Mouse (Mus musculus): ENCODE measurements at regions not wholly inside any gene's neighbourhood (a gene's known extent, or its start where the extent isn't known, plus 50 kb on each side); places are given as distances from the start of the nearest gene placed in this dataset.
A peak's percentile ranks its signal among the peaks of the same experiment; 100 is the strongest.
"Not testable (repeated sequence)": the region's sequence is repeated elsewhere in the genome, so short reads cannot be mapped to it uniquely, and the experiment has no call there.

DNA sequence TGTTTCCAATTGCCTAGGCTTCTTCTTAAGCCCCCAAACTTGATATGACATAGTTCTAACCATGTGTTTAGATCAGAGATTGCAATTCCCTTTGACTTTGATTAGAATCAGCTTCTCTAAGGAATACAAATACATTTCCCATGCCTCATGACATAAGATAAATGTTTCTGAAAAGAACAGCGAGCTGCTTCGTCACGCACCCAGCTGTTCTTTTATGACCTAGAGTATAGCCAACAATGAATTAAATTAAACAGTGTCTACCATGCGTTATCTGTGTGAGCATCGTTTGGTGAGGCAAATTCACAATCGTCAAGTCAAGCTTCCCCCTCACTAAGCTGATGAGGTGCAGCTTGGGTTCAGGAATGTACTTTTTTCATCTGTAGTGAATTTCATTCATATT, 261.8 kb upstream of the Dcbld2 start:
- no peak for DNase-seq

GRCm38 (mm10) chr16:58155538-58155937, 252.7 kb upstream of the Dcbld2 start:
- DNase-seq: no peak

GRCm38 (mm10) chr16:58178744-58179401, 229.4 kb upstream of the Dcbld2 start:
- DNase-seq: no peak

DNA sequence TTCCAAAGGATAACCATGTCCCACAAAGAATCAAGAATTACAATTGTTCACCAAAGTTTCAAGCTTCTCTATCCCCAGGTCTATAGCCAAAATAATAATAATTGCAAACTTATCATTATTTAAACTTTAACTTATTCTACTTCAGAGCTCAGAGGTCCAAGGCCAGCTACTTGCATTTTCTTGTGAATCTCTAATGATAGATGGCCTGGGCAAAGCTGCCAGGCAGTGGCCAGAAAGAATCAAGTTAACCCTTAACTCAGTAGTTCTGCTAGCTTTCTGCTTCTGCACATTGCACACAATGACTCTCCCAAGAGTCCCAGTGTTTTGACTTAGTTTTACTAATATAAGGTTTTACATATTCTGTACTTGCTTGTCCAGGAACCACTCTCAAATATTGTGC, 228.3 kb upstream of the Dcbld2 start:
- not testable (repeated sequence) for DNase-seq

DNA sequence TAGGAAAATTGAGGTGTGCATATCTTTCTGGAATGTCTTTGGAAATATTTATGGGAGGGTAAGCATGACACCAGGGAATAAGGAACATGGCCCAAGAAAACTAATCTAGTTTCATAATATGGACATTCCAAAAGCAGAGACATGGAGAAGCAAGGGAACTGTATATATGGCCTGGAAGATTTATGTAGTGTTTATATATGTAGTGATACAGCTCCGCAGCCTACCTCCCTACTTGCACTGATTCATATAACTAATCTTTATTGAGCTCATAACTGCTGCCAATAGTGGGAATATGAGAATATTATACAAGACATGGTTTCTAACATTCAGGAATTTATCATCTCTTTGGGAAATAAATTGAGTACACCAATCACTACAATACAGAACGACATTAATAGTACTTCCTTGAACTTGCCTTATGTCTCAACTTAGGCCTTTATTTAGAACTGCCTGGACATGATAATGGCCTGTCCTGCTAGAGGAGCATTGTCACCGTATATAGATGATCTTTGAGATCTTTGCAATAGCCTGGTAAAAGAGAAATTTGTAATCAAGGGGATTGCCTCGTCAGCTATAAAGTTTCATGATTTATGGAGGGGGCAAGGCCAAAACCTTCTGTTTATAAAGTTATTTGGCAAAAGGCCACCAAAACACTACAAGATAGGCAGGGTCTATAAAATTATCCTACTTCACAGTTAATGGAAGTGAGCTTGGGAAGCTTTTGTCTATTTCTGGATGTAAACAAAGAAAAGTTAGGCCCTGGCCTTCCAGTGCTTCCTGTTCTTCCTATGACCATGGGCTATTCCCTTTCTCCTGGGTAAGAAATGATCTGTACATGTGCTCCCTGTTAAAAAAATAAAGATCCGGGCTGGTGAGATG, 213.4 kb upstream of the Dcbld2 start:
- DNase-seq: no peak

- DNase-seq: no peak
Observed at GRCm38 (mm10) chr16:58211872-58212271, 196.4 kb upstream of the Dcbld2 start.

DNA sequence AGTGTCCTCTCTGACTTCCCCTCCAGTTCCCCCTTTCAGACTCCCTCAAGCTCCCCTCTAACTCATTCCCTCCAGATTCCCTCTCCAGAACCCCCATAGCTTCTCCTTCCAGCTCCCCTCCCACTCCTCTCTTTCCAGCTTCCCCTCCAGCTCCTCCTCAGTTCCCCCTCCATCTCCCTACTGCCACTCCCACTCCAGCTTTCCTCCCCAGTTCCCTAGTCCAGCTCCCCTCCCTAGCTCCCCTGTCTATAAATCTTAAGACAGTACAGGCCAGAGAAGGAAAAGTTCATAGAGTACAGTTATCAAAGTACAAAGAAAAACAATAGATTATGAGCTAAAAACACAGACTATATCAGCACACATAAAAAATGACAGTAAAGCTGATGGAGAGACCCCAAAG, 173.6 kb upstream of the Dcbld2 start:
- DNase-seq: no peak

- no peak for DNase-seq
Observed at GRCm38 (mm10) chr16:58236857-58237256, 171.4 kb upstream of the Dcbld2 start.

- no peak for DNase-seq
Observed at GRCm38 (mm10) chr16:58276281-58276680, 132.0 kb upstream of the Dcbld2 start.

GRCm38 (mm10) chr16:58281474-58281873, 126.8 kb upstream of the Dcbld2 start:
- peak; percentile 7 for DNase-seq

- no peak for DNase-seq
Observed at GRCm38 (mm10) chr16:58294457-58294856, 113.8 kb upstream of the Dcbld2 start.

- DNase-seq: no peak
Observed at GRCm38 (mm10) chr16:58295128-58295527, 113.1 kb upstream of the Dcbld2 start.

- peak; percentile 60 for DNase-seq
Observed at GRCm38 (mm10) chr16:58299495-58299894, 108.7 kb upstream of the Dcbld2 start.

DNA sequence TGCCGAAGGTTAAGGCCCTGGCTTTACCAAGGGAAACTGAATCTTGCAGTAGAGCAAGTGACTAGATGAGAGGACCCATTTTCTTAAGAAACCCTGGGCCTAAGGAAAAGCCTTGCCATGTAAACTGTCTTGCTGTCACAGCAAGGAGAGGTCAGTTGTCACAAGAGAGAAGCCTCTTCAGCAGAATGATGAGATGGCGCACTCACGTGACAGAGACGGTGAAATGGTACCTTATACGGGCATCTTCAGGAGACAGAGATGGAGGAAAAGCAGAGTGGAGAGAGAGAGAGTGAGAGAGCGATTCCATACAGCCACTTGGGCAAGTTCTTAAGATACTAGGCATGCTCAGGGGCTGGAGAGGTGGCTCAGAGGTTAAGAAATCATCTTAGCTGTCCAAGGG, 108.1 kb upstream of the Dcbld2 start:
- DNase-seq: no peak

DNA sequence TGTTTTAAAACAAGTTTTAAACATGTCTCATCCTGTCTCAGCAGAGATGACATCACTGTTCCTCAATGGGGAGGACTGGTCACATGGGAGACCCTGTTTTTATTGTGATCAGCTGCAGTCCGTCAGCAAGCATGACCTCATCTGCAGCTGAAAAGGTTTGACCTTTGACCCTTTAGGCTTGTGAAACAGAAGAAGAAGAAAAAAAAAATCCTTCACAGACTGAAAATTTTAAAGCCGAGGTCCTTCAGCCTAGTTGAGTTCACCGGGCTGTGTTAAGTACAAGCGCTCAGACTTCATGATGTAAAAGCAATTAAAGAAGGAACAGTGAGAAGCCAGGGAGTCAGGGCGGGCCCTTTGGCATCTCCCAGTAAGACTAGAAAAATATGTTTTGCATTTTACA, 104.7 kb upstream of the Dcbld2 start:
- DNase-seq: no peak

GRCm38 (mm10) chr16:58316889-58317455, 91.3 kb upstream of the Dcbld2 start:
- DNase-seq: no peak

DNA sequence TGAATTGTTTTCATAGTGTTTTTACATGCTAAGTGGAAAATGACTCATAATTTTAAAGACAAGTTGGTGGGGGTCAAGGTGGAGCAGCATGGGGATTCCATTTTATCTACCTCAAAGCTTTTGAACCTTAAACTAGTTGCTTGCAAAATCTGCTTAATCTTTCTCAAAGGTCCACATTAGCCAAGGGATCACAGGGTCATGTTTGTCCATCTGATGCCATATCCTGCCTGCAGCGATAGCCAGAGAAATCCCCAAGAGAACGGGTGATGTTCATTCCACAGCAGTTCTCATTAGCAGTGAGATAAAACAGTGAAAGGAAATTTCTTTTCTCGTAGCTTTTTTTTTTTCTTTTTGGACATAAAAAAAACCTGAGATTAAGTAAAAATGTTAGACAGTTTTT, 77.2 kb upstream of the Dcbld2 start:
- peak; percentile 8 for DNase-seq

GRCm38 (mm10) chr16:58343921-58344320, 64.3 kb upstream of the Dcbld2 start:
- no peak for DNase-seq

DNA sequence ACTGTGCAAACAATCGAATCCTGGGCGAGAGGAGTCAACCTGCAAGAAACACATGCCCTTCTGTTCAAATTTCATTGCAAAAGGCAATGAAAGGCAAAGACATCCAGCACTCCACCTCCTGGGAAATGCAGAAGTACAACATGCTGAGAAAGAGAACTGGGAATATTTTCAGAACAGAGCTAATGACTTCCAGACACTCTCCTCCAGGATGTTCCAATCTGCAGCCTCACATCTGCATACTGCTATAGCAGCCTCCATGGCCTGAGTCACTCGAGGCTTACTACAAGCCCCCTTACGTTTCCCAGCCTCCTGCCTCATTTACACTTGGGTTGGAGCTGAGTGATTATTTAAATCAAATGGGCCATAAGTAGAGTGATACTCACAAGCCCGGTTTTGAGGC, 58.9 kb upstream of the Dcbld2 start:
- no peak for DNase-seq

DNA sequence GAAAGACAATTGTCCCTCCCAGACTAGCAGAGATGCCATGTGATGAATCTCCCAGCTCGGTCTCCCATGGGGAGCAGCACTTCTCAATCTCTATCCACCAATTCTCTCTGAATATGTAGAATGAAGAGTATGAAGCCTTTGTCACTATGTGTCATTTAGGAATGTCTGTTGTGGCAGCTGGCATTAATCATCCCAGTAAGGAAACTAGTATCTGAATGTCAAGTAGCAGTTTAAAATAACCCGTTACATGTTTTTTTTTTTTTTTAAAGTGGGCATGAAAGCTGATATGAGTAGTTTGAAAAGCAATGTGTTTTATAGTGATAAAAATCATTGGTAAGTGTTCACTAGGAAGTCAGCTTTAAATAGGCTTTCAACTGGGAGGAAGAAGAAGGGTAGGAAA, 58.4 kb upstream of the Dcbld2 start:
- no peak for DNase-seq

DNA sequence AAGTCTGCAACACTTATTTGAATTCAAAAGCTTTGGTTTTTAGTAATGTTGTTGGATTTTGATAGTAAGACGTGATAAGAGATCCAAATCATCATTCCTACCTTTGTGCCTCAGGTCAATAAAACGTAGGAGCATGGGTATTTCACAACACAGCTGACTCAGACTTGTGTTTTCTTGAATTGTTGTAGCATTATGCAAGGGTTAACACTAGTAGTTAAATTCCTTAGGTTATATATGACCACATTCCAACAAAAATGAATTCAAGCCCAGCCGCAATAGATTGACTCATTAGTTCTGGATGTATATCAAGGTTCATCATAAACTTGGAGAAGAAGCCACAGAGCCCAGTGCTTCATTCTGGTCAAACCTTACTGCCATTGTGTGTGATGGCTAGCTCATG, 56.1 kb upstream of the Dcbld2 start:
- no peak for DNase-seq

DNA sequence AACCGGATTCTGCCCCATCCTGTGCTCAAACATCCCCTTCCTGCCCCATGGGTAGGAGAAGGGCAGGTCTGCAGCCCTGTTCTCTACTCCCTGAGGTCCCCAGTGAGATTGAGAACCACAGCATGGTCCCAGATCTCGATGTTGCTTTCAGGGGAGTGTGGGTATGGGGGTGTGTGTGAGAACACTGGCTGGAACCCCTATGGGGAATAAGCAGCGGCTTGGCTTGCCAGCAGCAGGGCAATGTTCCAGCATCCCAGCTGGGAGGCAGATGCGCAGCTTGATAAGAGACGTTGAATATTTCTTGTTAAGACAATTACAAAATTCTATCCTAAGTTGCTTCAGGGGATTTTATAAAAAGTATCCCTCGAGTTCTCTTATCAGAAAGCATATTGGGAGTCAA, 53.7 kb upstream of the Dcbld2 start:
- DNase-seq: peak; percentile 24
